Mouse (Mus musculus): ENCODE data around the gene Cspg4. TPM values are rescaled to one million over a fixed set of nuclear protein-coding genes. Genes with fewer than 3 reads are reported as not detected.
A peak's percentile ranks its signal among the peaks of the same experiment; 100 is the strongest.

The Cspg4 gene
- polyA plus RNA-seq, 1 experiment from 2014 or later = 3.5 TPM

- Histone ChIP-seq H3K36me3 (no peaks in the 10 kb centered on the region), H3K27ac (replicated peaks) (no peak overlapping the region), H3K4me2 (replicated peaks) (no peak overlapping the region), H3K9ac (replicated peaks) (no peak overlapping the region), H3K4me1 (peaks cover 21% of the 10 kb centered on the region), H3K4me3 (no peak overlapping the region; the same call in 1 of the 2 replicates), H3K9me3 (no peaks in the 10 kb centered on the region), H3K27me3 (peaks cover 33% of the 10 kb centered on the region)
- no peak for ATAC-seq (ENCODE audit: low FRiP score, low read depth)
- 75% methylated on average over 11 of the region's 11 CpGs for WGBS
Observed at GRCm38 (mm10) chr9:56865673-56866400, 1.0 kb downstream of the Cspg4 start.

GRCm38 (mm10) chr9:56866430-56866829, 1.6 kb downstream of the Cspg4 start:
- Histone ChIP-seq H3K9ac (replicated peaks) (no peak overlapping the region), H3K36me3 (no peaks in the 10 kb centered on the region), H3K27me3 (peaks cover 33% of the 10 kb centered on the region), H3K9me3 (no peaks in the 10 kb centered on the region), H3K4me1 (peaks cover 21% of the 10 kb centered on the region), H3K4me3 (no peak overlapping the region), H3K27ac (replicated peaks) (no peak overlapping the region), H3K4me2 (replicated peaks) (no peak overlapping the region)
- ATAC-seq (ENCODE audit: low FRiP score, low read depth) = no peak
- 86% methylated on average over 5 of the region's 5 CpGs for WGBS

- no peak overlapping the region for H3K4me3 ChIP-seq
- peaks cover 21% of the 10 kb centered on the region for H3K4me1 ChIP-seq
- no peak overlapping the region for H3K4me2 ChIP-seq (replicated peaks)
- ATAC-seq (ENCODE audit: low FRiP score, low read depth) = peak; percentile 70; the same call in 1 of the 2 replicates
- H3K27ac ChIP-seq (replicated peaks) = no peak overlapping the region
- WGBS = 58% methylated on average over 6 of the region's 6 CpGs
- H3K36me3 ChIP-seq = no peaks in the 10 kb centered on the region
- no peaks in the 10 kb centered on the region for H3K9me3 ChIP-seq
- H3K9ac ChIP-seq (replicated peaks) = no peak overlapping the region
- peaks cover 28% of the 10 kb centered on the region for H3K27me3 ChIP-seq
Observed at GRCm38 (mm10) chr9:56868292-56868691, 3.5 kb downstream of the Cspg4 start.

- Histone ChIP-seq H3K9ac (replicated peaks) (no peak overlapping the region), H3K27ac (replicated peaks) (no peak overlapping the region), H3K4me2 (replicated peaks) (no peak overlapping the region), H3K27me3 (peaks cover 20% of the 10 kb centered on the region), H3K36me3 (no peaks in the 10 kb centered on the region), H3K9me3 (no peaks in the 10 kb centered on the region), H3K4me3 (no peak overlapping the region), H3K4me1 (peaks cover 14% of the 10 kb centered on the region)
- 85% methylated on average over 13 of the region's 13 CpGs for WGBS
- ATAC-seq (ENCODE audit: low FRiP score, low read depth) = no peak
Observed at GRCm38 (mm10) chr9:56869552-56869951, 4.7 kb downstream of the Cspg4 start.

- Histone ChIP-seq H3K36me3 (no peaks in the 10 kb centered on the region), H3K27me3 (peaks cover 7% of the 10 kb centered on the region), H3K9ac (replicated peaks) (no peak overlapping the region), H3K4me2 (replicated peaks) (no peak overlapping the region), H3K4me3 (no peak overlapping the region), H3K27ac (replicated peaks) (no peak overlapping the region), H3K9me3 (no peaks in the 10 kb centered on the region), H3K4me1 (peaks cover 8% of the 10 kb centered on the region)
- WGBS = 83% methylated on average over 10 of the region's 10 CpGs
- ATAC-seq (ENCODE audit: low FRiP score, low read depth) = no peak
Observed at GRCm38 (mm10) chr9:56870778-56871177, 5.9 kb downstream of the Cspg4 start.

GRCm38 (mm10) chr9:56871191-56871590, 6.4 kb downstream of the Cspg4 start:
- no peak overlapping the region for H3K9ac ChIP-seq (replicated peaks)
- peaks cover 4% of the 10 kb centered on the region; the same call in 1 of the 2 replicates for H3K27me3 ChIP-seq
- no peak overlapping the region for H3K4me2 ChIP-seq (replicated peaks)
- ATAC-seq (ENCODE audit: low FRiP score, low read depth) = no peak
- WGBS = 60% methylated on average over 5 of the region's 5 CpGs
- H3K4me3 ChIP-seq = no peak overlapping the region
- H3K36me3 ChIP-seq = no peaks in the 10 kb centered on the region
- H3K4me1 ChIP-seq = peaks cover 8% of the 10 kb centered on the region
- H3K27ac ChIP-seq (replicated peaks) = no peak overlapping the region
- H3K9me3 ChIP-seq = no peaks in the 10 kb centered on the region

- Histone ChIP-seq H3K36me3 (no peaks in the 10 kb centered on the region), H3K27me3 (no peaks in the 10 kb centered on the region), H3K4me3 (no peak overlapping the region), H3K9ac (replicated peaks) (no peak overlapping the region), H3K4me1 (peaks cover 8% of the 10 kb centered on the region), H3K4me2 (replicated peaks) (no peak overlapping the region), H3K9me3 (no peaks in the 10 kb centered on the region), H3K27ac (replicated peaks) (no peak overlapping the region)
- WGBS = 86% methylated on average over 5 of the region's 5 CpGs
- no peak for ATAC-seq (ENCODE audit: low FRiP score, low read depth)
Observed at GRCm38 (mm10) chr9:56872105-56872903, 7.5 kb downstream of the Cspg4 start.

GRCm38 (mm10) chr9:56873097-56873496, 8.3 kb downstream of the Cspg4 start:
- Histone ChIP-seq H3K9me3 (no peaks in the 10 kb centered on the region), H3K9ac (replicated peaks) (no peak overlapping the region), H3K27ac (replicated peaks) (no peak overlapping the region), H3K4me1 (peaks cover 6% of the 10 kb centered on the region), H3K4me2 (replicated peaks) (no peak overlapping the region), H3K36me3 (no peaks in the 10 kb centered on the region), H3K4me3 (no peak overlapping the region), H3K27me3 (no peaks in the 10 kb centered on the region)
- ATAC-seq (ENCODE audit: low FRiP score, low read depth) = no peak
- 77% methylated on average over 1 of the region's 1 CpGs for WGBS

- no peak for ATAC-seq (ENCODE audit: low FRiP score, low read depth)
- Histone ChIP-seq H3K27me3 (peaks cover 5% of the 10 kb centered on the region; the same call in 1 of the 2 replicates), H3K27ac (replicated peaks) (no peak overlapping the region), H3K4me1 (no peaks in the 10 kb centered on the region), H3K4me2 (replicated peaks) (no peak overlapping the region), H3K9me3 (no peaks in the 10 kb centered on the region), H3K4me3 (no peak overlapping the region), H3K9ac (replicated peaks) (no peak overlapping the region), H3K36me3 (no peaks in the 10 kb centered on the region)
- 56% methylated on average over 9 of the region's 9 CpGs for WGBS
Observed at GRCm38 (mm10) chr9:56876784-56877183, 12.0 kb downstream of the Cspg4 start.

- no peak for ATAC-seq (ENCODE audit: low FRiP score, low read depth)
- Histone ChIP-seq H3K9ac (replicated peaks) (no peak overlapping the region), H3K9me3 (no peaks in the 10 kb centered on the region), H3K27me3 (peaks cover 5% of the 10 kb centered on the region; the same call in 1 of the 2 replicates), H3K36me3 (no peaks in the 10 kb centered on the region), H3K27ac (replicated peaks) (no peak overlapping the region), H3K4me3 (no peak overlapping the region), H3K4me1 (no peaks in the 10 kb centered on the region), H3K4me2 (replicated peaks) (no peak overlapping the region)
- 89% methylated on average over 5 of the region's 5 CpGs for WGBS
Observed at GRCm38 (mm10) chr9:56877284-56877683, 12.5 kb downstream of the Cspg4 start.

- no peaks in the 10 kb centered on the region for H3K4me1 ChIP-seq
- 68% methylated on average over 9 of the region's 9 CpGs for WGBS
- ATAC-seq (ENCODE audit: low FRiP score, low read depth) = no peak
- no peak overlapping the region for H3K9ac ChIP-seq (replicated peaks)
- no peak overlapping the region for H3K4me3 ChIP-seq
- H3K36me3 ChIP-seq = no peaks in the 10 kb centered on the region
- peaks cover 5% of the 10 kb centered on the region; the same call in 1 of the 2 replicates for H3K27me3 ChIP-seq
- no peak overlapping the region for H3K27ac ChIP-seq (replicated peaks)
- no peak overlapping the region for H3K4me2 ChIP-seq (replicated peaks)
- no peaks in the 10 kb centered on the region for H3K9me3 ChIP-seq
Observed at GRCm38 (mm10) chr9:56880790-56881189, 16.0 kb downstream of the Cspg4 start.

- Histone ChIP-seq H3K4me2 (replicated peaks) (no peak overlapping the region), H3K36me3 (no peaks in the 10 kb centered on the region), H3K27me3 (peaks cover 5% of the 10 kb centered on the region; the same call in 1 of the 2 replicates), H3K27ac (replicated peaks) (no peak overlapping the region), H3K4me1 (no peaks in the 10 kb centered on the region), H3K9me3 (no peaks in the 10 kb centered on the region), H3K9ac (replicated peaks) (no peak overlapping the region), H3K4me3 (no peak overlapping the region)
- ATAC-seq (ENCODE audit: low FRiP score, low read depth) = no peak
- WGBS = 97% methylated on average over 3 of the region's 3 CpGs
Observed at GRCm38 (mm10) chr9:56881539-56882082, 16.8 kb downstream of the Cspg4 start.
